Mouse (Mus musculus) heart, adult 2 months (tissue): ENCODE measurements at regions not wholly inside any gene's neighbourhood (a gene's known extent, or its start where the extent isn't known, plus 50 kb on each side); places are given as distances from the start of the nearest gene placed in this dataset.

Source experiments
- CTCF ChIP-seq: fragments of 200-600 bp; IDR thresholded peaks from 2 replicates; pipeline ENCODE4 v1.8.1; 2022; ENCODE audit warnings: antibody characterized with exemption, mild to moderate bottlenecking, moderate library complexity
- EP300 ChIP-seq: fragments of 200-500 bp; IDR thresholded peaks from 2 replicates; pipeline ENCODE4 v1.6.1; 2011; ENCODE audit warnings: low read depth, low read length, control low read depth; ENCODE audit not compliant: insufficient read depth
- POLR2A ChIP-seq: fragments of 200-500 bp; IDR thresholded peaks from 2 replicates; pipeline ENCODE4 v1.6.1; 2011; ENCODE audit warnings: mild to moderate bottlenecking, low read depth, low read length, control low read depth; ENCODE audit not compliant: insufficient read depth

DNA sequence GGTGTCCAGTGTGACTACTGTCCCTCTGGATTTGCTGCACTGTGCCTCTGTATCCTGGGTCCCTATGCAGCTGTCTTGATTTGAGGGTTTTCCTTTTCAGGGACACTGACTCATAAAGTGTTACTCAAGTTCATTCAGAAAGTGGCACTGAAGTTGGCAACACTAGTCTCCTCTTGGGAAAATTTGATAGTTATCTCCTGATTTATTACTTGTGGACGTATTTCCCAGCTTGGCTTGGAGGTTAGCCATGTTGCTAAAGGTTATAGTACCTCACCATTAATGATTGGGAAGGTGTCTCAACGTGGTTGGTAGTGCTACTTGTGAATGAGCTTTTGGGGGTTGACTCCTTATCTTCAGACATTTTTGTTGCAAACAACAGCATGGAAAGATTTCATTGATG is 130.1 kb upstream of the Ttc29 start:
- TF ChIP-seq CTCF (no peak), POLR2A (no peak), EP300 (no peak)
